Mouse (Mus musculus) brain, embryonic 18.5 days (tissue): Measurements from ENCODE around the gene Dohh.

ENCODE experiments used
- DNase-seq: peaks from one replicate; pipeline ENCODE4 v3.0.0-alpha.2; 2012; ENCODE audit warnings: low read depth, low spot score

The Dohh gene

GRCm38 (mm10) chr10:81382039-81382438 lies 2.2 kb upstream of the Dohh start:
- no peak for DNase-seq

- no peak for DNase-seq
Measured at GRCm38 (mm10) chr10:81384605-81384982, 366 bp downstream of the Dohh start.

- DNase-seq: no peak
Measured at GRCm38 (mm10) chr10:81385603-81386306, 1.5 kb downstream of the Dohh start.

- no peak for DNase-seq
Measured at GRCm38 (mm10) chr10:81387716-81388115, 3.5 kb downstream of the Dohh start.

GRCm38 (mm10) chr10:81388505-81389055 lies 4.4 kb downstream of the Dohh start, which contains the start of gene Gm48552:
TSS of gene Gm48552 (plus strand) at chr10:81389005.
- DNase-seq: no peak

- DNase-seq: no peak
Measured at GRCm38 (mm10) chr10:81389373-81389772, 5.1 kb downstream of the Dohh start.

GRCm38 (mm10) chr10:81389801-81390677 lies 5.8 kb downstream of the Dohh start:
- DNase-seq: no peak

- DNase-seq: no peak
Measured at GRCm38 (mm10) chr10:81390678-81390965, 6.4 kb downstream of the Dohh start.

- DNase-seq: no peak
Measured at GRCm38 (mm10) chr10:81392270-81392669, 8.0 kb downstream of the Dohh start.

GRCm38 (mm10) chr10:81392781-81393185 lies 8.6 kb downstream of the Dohh start, which contains the start of gene Smim24:
TSS of gene Smim24 (plus strand) at chr10:81393051.
- DNase-seq: no peak

- DNase-seq: no peak
Measured at GRCm38 (mm10) chr10:81393456-81394063, 9.3 kb downstream of the Dohh start.

GRCm38 (mm10) chr10:81395127-81395526 lies 10.9 kb downstream of the Dohh start:
- DNase-seq: no peak

- DNase-seq: no peak
Measured at GRCm38 (mm10) chr10:81395865-81396264, 11.6 kb downstream of the Dohh start.

GRCm38 (mm10) chr10:81396749-81397148 lies 12.5 kb downstream of the Dohh start:
- no peak for DNase-seq

GRCm38 (mm10) chr10:81399296-81399695 lies 15.1 kb downstream of the Dohh start:
- DNase-seq: no peak

- no peak for DNase-seq
Measured at GRCm38 (mm10) chr10:81399798-81400308, 15.6 kb downstream of the Dohh start.

- no peak for DNase-seq
Measured at GRCm38 (mm10) chr10:81400371-81401204, 16.4 kb downstream of the Dohh start.

- DNase-seq: no peak
Measured at GRCm38 (mm10) chr10:81401205-81401520, 16.9 kb downstream of the Dohh start.

GRCm38 (mm10) chr10:81401521-81402226 lies 17.4 kb downstream of the Dohh start:
- no peak for DNase-seq

- DNase-seq: no peak
Measured at GRCm38 (mm10) chr10:81402227-81402765, 18.1 kb downstream of the Dohh start.
